Comparison of ENCODE assay signal across 15 mouse cellular contexts in the genomic region with DNA sequence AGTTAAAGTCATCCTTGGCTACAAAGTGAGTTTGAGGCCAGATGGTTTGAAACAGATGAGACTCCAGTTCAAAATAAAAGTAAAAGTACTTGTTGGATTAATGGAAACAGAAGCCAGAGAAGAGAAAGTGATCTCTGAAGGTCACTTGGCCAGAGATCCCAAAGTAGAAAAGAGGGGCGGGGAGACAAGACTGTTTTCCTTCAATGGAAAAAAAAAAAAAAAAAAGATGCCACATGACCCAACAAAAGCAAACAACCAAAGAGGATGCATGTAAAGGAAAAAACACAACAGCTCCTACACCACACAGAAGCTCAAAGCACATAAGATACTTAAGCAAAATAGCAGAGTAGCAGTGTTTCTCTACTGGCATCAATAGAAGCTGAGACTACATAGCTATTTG. TPM values are rescaled to one million over a fixed set of nuclear protein-coding genes. Genes with fewer than 3 reads are reported as not detected.
DNase-seq lines count a peak whose midpoint lies in the region; ATAC-seq and TF ChIP-seq lines count a peak whose summit lies in the region.
"Had no signal": no experiment of that assay in that cellular context is flagged by ENCODE, and none has a peak within 500 bp of the region (broad histone marks: within the 10 kb centered on the region; RNA-seq: fewer than 3 reads in every experiment).

No protein-coding gene starts in this region.

- no peak for TF ChIP-seq EP300 in liver, embryonic 14.5 days (IDR thresholded peaks at IDR 0.05; ENCODE audit: low read depth)

- no peak for ATAC-seq in CD4-positive, CD25-positive, alpha-beta regulatory T cell, adult 4 months
- ATAC-seq in intestine, embryonic 14.5 days (replicated peaks; ENCODE audit: low FRiP score, low TSS enrichment, low read depth) = no peak
- no peak for ATAC-seq in intestine, embryonic 16.5 days
- ATAC-seq in liver, embryonic 14.5 days (ENCODE audit: insufficient read depth) = no peak

- H3K4me2 ChIP-seq in intestine, embryonic 14.5 days (ENCODE audit: low read length) = 0 out of 2 replicates have a peak overlapping the region, but pooled peaks have one; percentile 90
- H3K4me2 ChIP-seq in intestine, embryonic 16.5 days (ENCODE audit: low read depth, low read length) = no peak overlapping the region
- H3K4me2 ChIP-seq in liver, embryonic 14.5 days (ENCODE audit: low read depth) = peak overlapping the region; percentile 99

- no peak overlapping the region for H3K27ac ChIP-seq in intestine, embryonic 14.5 days (ENCODE audit: low read depth)
- H3K27ac ChIP-seq in intestine, embryonic 16.5 days (ENCODE audit: low read length) = no peak overlapping the region
- no peak overlapping the region for H3K27ac ChIP-seq in liver, embryonic 14.5 days

- no peak for TF ChIP-seq CTCF in liver, embryonic 14.5 days (IDR thresholded peaks at IDR 0.05; ENCODE audit: low read depth)

- 0 out of 2 replicates have a peak, but pooled peaks cover 7% of the 10 kb centered on the region for H3K36me3 ChIP-seq in intestine, embryonic 14.5 days (ENCODE audit: control insufficient read depth, insufficient read depth, low read length)
- no peaks in the 10 kb centered on the region for H3K36me3 ChIP-seq in intestine, embryonic 16.5 days (ENCODE audit: control insufficient read depth, insufficient read depth, low read length)
- H3K36me3 ChIP-seq in liver, embryonic 14.5 days (replicated peaks; ENCODE audit: control insufficient read depth, insufficient read depth, low read depth) = peaks cover 8% of the 10 kb centered on the region

- H3K27me3 ChIP-seq in intestine, embryonic 14.5 days (replicated peaks; ENCODE audit: control insufficient read depth, insufficient read depth, low read length) = no peaks in the 10 kb centered on the region
- H3K27me3 ChIP-seq in intestine, embryonic 16.5 days (replicated peaks; ENCODE audit: control insufficient read depth, insufficient read depth, low read length) = no peaks in the 10 kb centered on the region
- H3K27me3 ChIP-seq in liver, embryonic 14.5 days (ENCODE audit: control insufficient read depth, insufficient read depth, low read length) = no peaks in the 10 kb centered on the region

- H3K9ac ChIP-seq in intestine, embryonic 14.5 days (ENCODE audit: low read length) = no peak overlapping the region
- H3K9ac ChIP-seq in intestine, embryonic 16.5 days (ENCODE audit: low read depth, low read length) = no peak overlapping the region
- H3K9ac ChIP-seq in liver, embryonic 14.5 days (replicated peaks) = no peak overlapping the region; the same call in 1 of the 2 replicates

- 90% methylated on average over 1 of the region's 1 CpGs for WGBS in intestine, embryonic 14.5 days
- WGBS in intestine, embryonic 16.5 days = 93% methylated on average over 1 of the region's 1 CpGs
- WGBS in liver, embryonic 14.5 days (ENCODE audit: insufficient replicate concordance) = 67% methylated on average over 1 of the region's 1 CpGs

- H3K4me3 ChIP-seq in intestine, embryonic 14.5 days (ENCODE audit: low read depth, low read length) = no peak overlapping the region
- no peak overlapping the region for H3K4me3 ChIP-seq in intestine, embryonic 16.5 days (ENCODE audit: low read length)
- H3K4me3 ChIP-seq in liver, embryonic 14.5 days (ENCODE audit: insufficient read depth in 1 of 2, low read depth in 2 of 2, low read length in 2 of 2) = peak overlapping the region in 1 of 2 experiments; percentile 99; a peak in 1 of 4 replicates

- peak; percentile 33 for DNase-seq in CD4-positive, CD25-positive, alpha-beta regulatory T cell, adult 2 months (ENCODE audit: low read depth, low spot score)
- DNase-seq in intestine, embryonic 14.5 days (ENCODE audit: low spot score) = no peak
- DNase-seq in 416B (ENCODE audit: low read depth) = peak; percentile 33
- DNase-seq in liver, embryonic 14.5 days (ENCODE audit: low read depth in 3 of 3, low spot score in 3 of 3) = no peak
- DNase-seq in thymus, postnatal 0 days (ENCODE audit: low spot score) = no peak
- DNase-seq in adrenal gland, adult (ENCODE audit: inconsistent age in 2 of 2, low spot score in 1 of 2) = no peak
- DNase-seq: adrenal gland, postnatal 14 days; cerebellum, adult 18-20 months; gastrocnemius, postnatal 25 days; kidney, postnatal 4 days; lung, postnatal 14 days; right cerebral cortex, adult 18-20 months had no signal

- peaks cover 45% of the 10 kb centered on the region for H3K4me1 ChIP-seq in intestine, embryonic 14.5 days (replicated peaks; ENCODE audit: control insufficient read depth, insufficient read depth, low read length)
- H3K4me1 ChIP-seq in intestine, embryonic 16.5 days (ENCODE audit: control insufficient read depth, insufficient read depth, low read length) = peaks cover 38% of the 10 kb centered on the region
- peaks cover 33 to 43% of the 10 kb centered on the region in 2 experiments for H3K4me1 ChIP-seq in liver, embryonic 14.5 days (replicated peaks; ENCODE audit: control insufficient read depth in 2 of 2, insufficient read depth in 2 of 2, low read length in 1 of 2)

- no peaks in the 10 kb centered on the region for H3K9me3 ChIP-seq in intestine, embryonic 14.5 days (ENCODE audit: control insufficient read depth, low read length)
- no peaks in the 10 kb centered on the region for H3K9me3 ChIP-seq in intestine, embryonic 16.5 days (ENCODE audit: control insufficient read depth, low read length)
- H3K9me3 ChIP-seq in liver, embryonic 14.5 days (ENCODE audit: control insufficient read depth, low read length) = no peaks in the 10 kb centered on the region

RNA-seq across cellular contexts. Expression of a gene that starts 2.9 kb away (rescaled TPM):
- polyA plus RNA-seq in CD4-positive, CD25-positive, alpha-beta regulatory T cell, adult 4 months (2017; shearing (Covaris generic)) = 1 to 10 TPM; 6.7 to 9.1 TPM
- polyA plus RNA-seq in intestine, embryonic 14.5 days (2014; fragmentation: Nextera tagmentation; extraction: Ambion mirVana) = 7.3 and 8.5 TPM in 2 replicates
- 2.6 and 2.9 TPM in 2 replicates for polyA plus RNA-seq in intestine, embryonic 16.5 days (2015; fragmentation: Nextera tagmentation; extraction: Ambion mirVana)
- 30.8 and 33.6 TPM in 2 replicates for polyA plus RNA-seq in liver, embryonic 14.5 days (2012; rRNA removed)
- polyA plus RNA-seq in liver, embryonic 14.5 days (2014; fragmentation: Nextera tagmentation; extraction: Ambion mirVana) = 4.3 and 5.1 TPM in 2 replicates
- polyA plus RNA-seq in thymus, postnatal 0 days (2015; fragmentation: Nextera tagmentation; extraction: Ambion mirVana) = 19.8 and 23.8 TPM in 2 replicates

RNA-seq across cellular contexts. Expression of a gene that starts 24.7 kb away (rescaled TPM):
- polyA plus RNA-seq in CD4-positive, CD25-positive, alpha-beta regulatory T cell, adult 4 months (2017; shearing (Covaris generic)) = 1 to 10 TPM; 2.9 to 4.2 TPM
- 2.5 and 3.8 TPM in 2 replicates for polyA plus RNA-seq in intestine, embryonic 14.5 days (2014; fragmentation: Nextera tagmentation; extraction: Ambion mirVana)
- polyA plus RNA-seq in intestine, embryonic 16.5 days (2015; fragmentation: Nextera tagmentation; extraction: Ambion mirVana) = 16.3 and 23.2 TPM in 2 replicates
- 36.4 and 51.0 TPM in 2 replicates for polyA plus RNA-seq in liver, embryonic 14.5 days (2012; rRNA removed)
- polyA plus RNA-seq in liver, embryonic 14.5 days (2014; fragmentation: Nextera tagmentation; extraction: Ambion mirVana) = 30.5 and 32.9 TPM in 2 replicates
- 1.7 and 2.1 TPM in 2 replicates for polyA plus RNA-seq in thymus, postnatal 0 days (2015; fragmentation: Nextera tagmentation; extraction: Ambion mirVana)

RNA-seq across cellular contexts. Expression of a gene that starts 29.0 kb away (rescaled TPM):
- 10 to 100 TPM; 45.4 to 48.2 TPM for polyA plus RNA-seq in CD4-positive, CD25-positive, alpha-beta regulatory T cell, adult 4 months (2017; shearing (Covaris generic))
- 102 and 105 TPM in 2 replicates for polyA plus RNA-seq in intestine, embryonic 14.5 days (2014; fragmentation: Nextera tagmentation; extraction: Ambion mirVana)
- 84.9 and 95.4 TPM in 2 replicates for polyA plus RNA-seq in intestine, embryonic 16.5 days (2015; fragmentation: Nextera tagmentation; extraction: Ambion mirVana)
- 28.2 and 38.5 TPM in 2 replicates for polyA plus RNA-seq in liver, embryonic 14.5 days (2012; rRNA removed)
- 56.7 and 60.6 TPM in 2 replicates for polyA plus RNA-seq in liver, embryonic 14.5 days (2014; fragmentation: Nextera tagmentation; extraction: Ambion mirVana)
- 74.9 and 91.0 TPM in 2 replicates for polyA plus RNA-seq in thymus, postnatal 0 days (2015; fragmentation: Nextera tagmentation; extraction: Ambion mirVana)

RNA-seq across cellular contexts. Expression of a gene that starts 34.5 kb away (rescaled TPM):
- polyA plus RNA-seq in CD4-positive, CD25-positive, alpha-beta regulatory T cell, adult 4 months (2017; shearing (Covaris generic)) = not detected
- 1.7 and 1.9 TPM in 2 replicates for polyA plus RNA-seq in intestine, embryonic 14.5 days (2014; fragmentation: Nextera tagmentation; extraction: Ambion mirVana)
- polyA plus RNA-seq in intestine, embryonic 16.5 days (2015; fragmentation: Nextera tagmentation; extraction: Ambion mirVana) = 0.86 and 1.4 TPM in 2 replicates
- 0.39 and 0.54 TPM in 2 replicates for polyA plus RNA-seq in liver, embryonic 14.5 days (2012; rRNA removed)
- not detected in 2 replicates for polyA plus RNA-seq in liver, embryonic 14.5 days (2014; fragmentation: Nextera tagmentation; extraction: Ambion mirVana)
- polyA plus RNA-seq in thymus, postnatal 0 days (2015; fragmentation: Nextera tagmentation; extraction: Ambion mirVana) = 0.06 and 0.20 TPM in 2 replicates

RNA-seq across cellular contexts. Expression of a gene that starts 52.1 kb away (rescaled TPM):
- polyA plus RNA-seq in CD4-positive, CD25-positive, alpha-beta regulatory T cell, adult 4 months (2017; shearing (Covaris generic)) = not detected
- polyA plus RNA-seq in intestine, embryonic 14.5 days (2014; fragmentation: Nextera tagmentation; extraction: Ambion mirVana) = not detected in 2 replicates
- polyA plus RNA-seq in intestine, embryonic 16.5 days (2015; fragmentation: Nextera tagmentation; extraction: Ambion mirVana) = 3.0 and 4.7 TPM in 2 replicates
- polyA plus RNA-seq in liver, embryonic 14.5 days (2012; rRNA removed) = not detected in 2 replicates
- not detected in 2 replicates for polyA plus RNA-seq in liver, embryonic 14.5 days (2014; fragmentation: Nextera tagmentation; extraction: Ambion mirVana)
- polyA plus RNA-seq in thymus, postnatal 0 days (2015; fragmentation: Nextera tagmentation; extraction: Ambion mirVana) = not detected in 2 replicates
- polyA plus RNA-seq: forebrain, embryonic 11.5 days had no signal

Comparison
In these comparisons a context has a peak if more than half of its experiments do, and no peak if none do; other contexts are left out.
1. DNase-seq: peak in CD4-positive, CD25-positive, alpha-beta regulatory T cell, adult 2 months (single experiment) and 416B (single experiment); none in intestine, embryonic 14.5 days (single experiment), liver, embryonic 14.5 days (0 of 3), thymus, postnatal 0 days (single experiment) and adrenal gland, adult (0 of 2).